Mouse (Mus musculus): ENCODE results near the gene Spi1. TPM values are rescaled to one million over a fixed set of nuclear protein-coding genes. Genes with fewer than 3 reads are reported as not detected.
A peak's percentile ranks its signal among the peaks of the same experiment; 100 is the strongest.

Gene Spi1
- total and polyA plus RNA-seq, 2 experiments = 3.7 to 16.5 TPM

DNA sequence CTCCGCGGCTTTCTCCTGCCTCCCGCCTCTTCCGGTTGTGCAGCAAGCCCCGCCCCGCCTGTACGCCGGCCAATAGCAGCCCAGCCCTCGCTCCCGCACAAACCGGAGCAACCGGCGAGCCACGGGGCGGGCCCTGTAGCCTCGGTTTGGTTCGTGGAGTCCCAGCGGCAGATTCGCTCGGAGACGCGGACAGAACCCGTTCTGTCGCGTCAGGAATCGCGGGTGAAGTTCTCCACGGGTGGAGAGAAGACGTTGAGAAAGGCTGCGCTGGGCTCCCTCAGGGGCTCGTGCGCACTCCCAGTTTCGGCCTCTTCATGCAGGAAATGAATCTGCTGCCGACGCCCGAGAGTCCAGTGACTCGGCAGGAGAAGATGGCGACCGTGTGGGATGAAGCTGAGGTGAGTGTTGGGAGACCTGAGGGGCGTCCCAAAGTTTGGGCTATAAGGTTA, 28.2 kb upstream of the Spi1 start, which contains the start of gene Psmc3:
Psmc3 (plus strand) TSS at position 76 of the 449 bp plus-strand sequence.
- WGBS = under 1% methylated on average over 40 of the region's 40 CpGs
- peak within 1 kb of the TSS; percentile 94 for H3K27ac ChIP-seq (replicated peaks; ENCODE audit: insufficient read depth, low read depth, low read length)
- DNase-seq (ENCODE audit: extremely low read depth, low read depth, low spot score) = peak; percentile 85
- 0 out of 2 replicates have a peak, but pooled peaks cover 6% of the 10 kb centered on the region for H3K79me2 ChIP-seq (ENCODE audit: control insufficient read depth, insufficient read depth, low read length)
- H3K4me1 ChIP-seq (ENCODE audit: control insufficient read depth, insufficient read depth, low read length) = peaks cover 9% of the 10 kb centered on the region
- H3K27me3 ChIP-seq (ENCODE audit: control insufficient read depth, insufficient read depth, low read length) = no peaks in the 10 kb centered on the region
- peak within 1 kb of the TSS; percentile 90 for H3K9ac ChIP-seq (ENCODE audit: low read depth, low read length)
- TF ChIP-seq POLR2A (IDR thresholded peaks at IDR 0.05; ENCODE audit: extremely low read depth, insufficient read depth, low read length) = peak; percentile 74
- no peak for TF ChIP-seq CTCF (IDR thresholded peaks at IDR 0.05; ENCODE audit: low read depth, low read length)
- peak within 1 kb of the TSS; percentile 94 for H3K4me3 ChIP-seq (ENCODE audit: insufficient read depth, low read depth, low read length)
- H3K36me3 ChIP-seq (ENCODE audit: control insufficient read depth, insufficient read depth, low read length) = peaks cover 26% of the 10 kb centered on the region

DNA sequence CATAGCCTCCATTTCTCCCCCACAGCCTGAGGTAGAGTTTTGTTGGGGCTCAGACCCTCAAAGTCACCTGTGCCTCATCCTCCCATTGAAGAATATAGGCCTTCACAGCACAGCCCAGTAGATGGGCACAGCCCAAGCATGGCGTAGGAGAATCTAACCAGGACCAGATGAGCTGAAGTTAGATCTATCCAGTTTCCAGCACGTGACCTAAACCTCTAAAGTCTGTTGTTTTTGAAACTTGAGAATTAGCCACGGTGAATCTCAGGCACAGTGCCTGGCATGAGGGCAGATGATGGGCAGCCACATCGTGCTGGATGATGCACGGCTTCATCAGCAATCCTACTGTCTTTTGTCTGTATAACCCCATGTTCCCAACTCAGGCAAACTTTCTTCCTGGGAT, 23.8 kb upstream of the Spi1 start:
- no peak overlapping the region for H3K27ac ChIP-seq (replicated peaks; ENCODE audit: insufficient read depth, low read depth, low read length)
- no peak overlapping the region for H3K4me3 ChIP-seq (ENCODE audit: insufficient read depth, low read depth, low read length)
- WGBS = 93% methylated on average over 5 of the region's 5 CpGs
- TF ChIP-seq POLR2A (IDR thresholded peaks at IDR 0.05; ENCODE audit: extremely low read depth, insufficient read depth, low read length) (no peak), CTCF (IDR thresholded peaks at IDR 0.05; ENCODE audit: low read depth, low read length) (no peak)
- H3K36me3 ChIP-seq (ENCODE audit: control insufficient read depth, insufficient read depth, low read length) = peaks cover 31% of the 10 kb centered on the region
- H3K9ac ChIP-seq (ENCODE audit: low read depth, low read length) = no peak overlapping the region
- no peak for DNase-seq (ENCODE audit: extremely low read depth, low read depth, low spot score)
- H3K79me2 ChIP-seq (ENCODE audit: control insufficient read depth, insufficient read depth, low read length) = 0 out of 2 replicates have a peak, but pooled peaks cover 6% of the 10 kb centered on the region
- no peaks in the 10 kb centered on the region for H3K27me3 ChIP-seq (ENCODE audit: control insufficient read depth, insufficient read depth, low read length)
- peaks cover 9% of the 10 kb centered on the region for H3K4me1 ChIP-seq (ENCODE audit: control insufficient read depth, insufficient read depth, low read length)

DNA sequence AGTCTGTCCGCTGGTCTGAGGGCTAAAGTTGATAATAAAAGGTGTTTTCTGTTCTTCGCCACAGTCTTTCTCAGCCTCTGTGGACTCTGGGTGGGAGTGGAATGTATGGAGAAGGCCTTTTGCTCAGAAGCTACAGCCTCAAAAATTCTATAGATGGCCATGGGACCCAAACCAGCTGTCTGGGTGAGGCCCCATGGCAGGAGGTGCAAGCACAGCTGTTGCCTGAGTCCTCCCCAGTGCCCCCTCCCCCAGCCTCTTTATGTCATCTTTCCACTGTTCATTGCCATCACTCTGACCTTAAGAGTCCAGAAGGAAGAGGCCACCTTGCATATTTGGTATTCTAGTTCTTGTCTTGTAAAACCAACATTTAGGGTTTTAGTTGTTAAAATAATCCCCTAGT, 22.8 kb upstream of the Spi1 start:
- H3K36me3 ChIP-seq (ENCODE audit: control insufficient read depth, insufficient read depth, low read length) = peaks cover 31% of the 10 kb centered on the region
- TF ChIP-seq POLR2A (IDR thresholded peaks at IDR 0.05; ENCODE audit: extremely low read depth, insufficient read depth, low read length) = no peak
- TF ChIP-seq CTCF (IDR thresholded peaks at IDR 0.05; ENCODE audit: low read depth, low read length) = no peak
- H3K27ac ChIP-seq (replicated peaks; ENCODE audit: insufficient read depth, low read depth, low read length) = no peak overlapping the region
- H3K27me3 ChIP-seq (ENCODE audit: control insufficient read depth, insufficient read depth, low read length) = no peaks in the 10 kb centered on the region
- peaks cover 9% of the 10 kb centered on the region for H3K4me1 ChIP-seq (ENCODE audit: control insufficient read depth, insufficient read depth, low read length)
- H3K4me3 ChIP-seq (ENCODE audit: insufficient read depth, low read depth, low read length) = no peak overlapping the region
- 0 out of 2 replicates have a peak, but pooled peaks cover 3% of the 10 kb centered on the region for H3K79me2 ChIP-seq (ENCODE audit: control insufficient read depth, insufficient read depth, low read length)
- no peak for DNase-seq (ENCODE audit: extremely low read depth, low read depth, low spot score)
- H3K9ac ChIP-seq (ENCODE audit: low read depth, low read length) = no peak overlapping the region
- 100% methylated on average over 2 of the region's 2 CpGs for WGBS

DNA sequence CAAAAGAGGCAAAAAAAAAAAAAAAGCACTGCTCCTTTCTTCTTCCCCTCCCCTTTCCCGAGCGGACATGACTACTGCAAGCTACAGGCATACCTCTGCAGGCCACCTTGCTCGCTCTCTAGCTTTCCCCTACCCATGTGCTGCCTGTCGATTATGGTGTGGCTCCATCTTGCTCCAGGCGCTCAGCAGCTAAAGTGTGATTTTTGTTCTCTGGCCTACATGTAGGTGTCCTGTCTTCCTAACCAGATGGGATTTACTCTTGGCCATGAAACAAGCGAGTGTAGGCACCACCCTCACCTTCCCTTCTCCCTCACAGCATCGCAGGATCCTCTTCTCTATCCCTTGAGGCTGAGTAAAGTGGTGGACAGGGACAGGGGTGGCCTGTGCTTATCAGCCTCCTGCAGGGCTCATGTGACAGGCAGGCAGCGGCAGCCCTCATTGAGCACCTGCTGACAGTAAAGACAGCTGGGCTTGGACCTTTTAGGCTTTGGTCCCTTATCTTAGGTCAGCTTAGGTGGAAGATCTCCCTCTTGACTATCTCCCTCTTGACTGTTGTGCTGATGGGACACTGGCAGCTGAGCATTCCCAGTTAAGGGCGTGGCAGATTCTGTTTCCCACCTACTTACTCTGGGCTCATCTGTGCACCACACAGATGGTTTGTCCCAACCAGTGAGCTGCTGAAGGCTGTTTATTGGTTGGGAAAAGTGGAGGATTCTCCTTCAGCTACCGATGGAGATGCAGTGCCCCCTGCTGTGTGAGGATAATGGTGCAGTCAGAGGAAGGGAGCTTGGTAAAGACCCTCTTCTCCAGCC, 21.4 kb upstream of the Spi1 start:
- Histone ChIP-seq H3K27ac (replicated peaks; ENCODE audit: insufficient read depth, low read depth, low read length) (no peak overlapping the region), H3K27me3 (ENCODE audit: control insufficient read depth, insufficient read depth, low read length) (no peaks in the 10 kb centered on the region), H3K79me2 (ENCODE audit: control insufficient read depth, insufficient read depth, low read length) (no peaks in the 10 kb centered on the region), H3K4me1 (ENCODE audit: control insufficient read depth, insufficient read depth, low read length) (no peaks in the 10 kb centered on the region), H3K36me3 (ENCODE audit: control insufficient read depth, insufficient read depth, low read length) (peaks cover 27% of the 10 kb centered on the region), H3K4me3 (ENCODE audit: insufficient read depth, low read depth, low read length) (no peak overlapping the region), H3K9ac (ENCODE audit: low read depth, low read length) (no peak overlapping the region)
- TF ChIP-seq CTCF (IDR thresholded peaks at IDR 0.05; ENCODE audit: low read depth, low read length) (peak; percentile 55; the same call in 1 of the 2 replicates), POLR2A (IDR thresholded peaks at IDR 0.05; ENCODE audit: extremely low read depth, insufficient read depth, low read length) (no peak)
- no peak for DNase-seq (ENCODE audit: extremely low read depth, low read depth, low spot score)
- 84% methylated on average over 10 of the region's 10 CpGs for WGBS

DNA sequence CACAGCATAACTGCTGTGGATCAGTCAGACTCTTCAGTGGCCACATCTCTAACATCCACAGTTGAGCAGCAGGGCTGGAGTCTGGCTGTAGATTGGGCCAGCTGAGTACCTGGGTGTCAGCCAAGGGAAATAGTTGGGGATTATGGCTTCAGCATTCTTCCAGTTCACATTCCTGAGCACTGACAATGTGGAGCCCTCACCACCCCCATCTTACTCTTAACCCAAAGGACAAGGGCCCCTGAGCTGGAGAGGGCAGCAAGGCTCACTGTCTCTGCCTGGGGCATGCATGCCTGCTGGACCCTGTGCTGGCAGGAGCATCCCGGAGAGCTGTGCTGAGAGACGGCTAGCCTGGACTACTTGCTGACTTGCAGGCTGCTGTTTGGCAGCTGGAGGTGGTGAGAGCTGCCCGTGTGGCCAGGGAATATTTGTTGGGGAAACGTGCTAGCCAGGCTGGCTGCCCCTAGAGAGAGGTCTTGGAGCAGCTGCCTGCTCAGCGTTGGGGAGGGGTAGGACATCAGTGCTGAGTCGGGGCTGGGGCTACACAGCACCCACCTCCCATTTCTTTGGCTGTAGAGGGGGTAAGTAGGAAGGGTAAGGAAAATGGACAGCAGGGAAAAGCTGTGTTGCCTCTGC, 20.2 kb upstream of the Spi1 start:
- Histone ChIP-seq H3K9ac (ENCODE audit: low read depth, low read length) (no peak overlapping the region), H3K27me3 (ENCODE audit: control insufficient read depth, insufficient read depth, low read length) (no peaks in the 10 kb centered on the region), H3K4me1 (ENCODE audit: control insufficient read depth, insufficient read depth, low read length) (no peaks in the 10 kb centered on the region), H3K36me3 (ENCODE audit: control insufficient read depth, insufficient read depth, low read length) (peaks cover 16% of the 10 kb centered on the region), H3K4me3 (ENCODE audit: insufficient read depth, low read depth, low read length) (no peak overlapping the region), H3K27ac (replicated peaks; ENCODE audit: insufficient read depth, low read depth, low read length) (no peak overlapping the region), H3K79me2 (ENCODE audit: control insufficient read depth, insufficient read depth, low read length) (no peaks in the 10 kb centered on the region)
- TF ChIP-seq CTCF (IDR thresholded peaks at IDR 0.05; ENCODE audit: low read depth, low read length) (no peak), POLR2A (IDR thresholded peaks at IDR 0.05; ENCODE audit: extremely low read depth, insufficient read depth, low read length) (no peak)
- 85% methylated on average over 6 of the region's 6 CpGs for WGBS
- no peak for DNase-seq (ENCODE audit: extremely low read depth, low read depth, low spot score)

Measured in liver, adult 2 months (tissue).